Mouse (Mus musculus): ENCODE measurements around the gene Eno1. TPM values are rescaled to one million over a fixed set of nuclear protein-coding genes. Genes with fewer than 3 reads are reported as not detected.
A peak's percentile ranks its signal among the peaks of the same experiment; 100 is the strongest.
"Not testable (repeated sequence)": the region's sequence is repeated elsewhere in the genome, so short reads cannot be mapped to it uniquely, and the experiment has no call there.

The Eno1 gene
- total RNA-seq, 2 experiments from 2014 or later = 415 to 417 TPM

- DNase-seq = peak in 1 of 2 experiments; percentile 59
Observed at GRCm38 (mm10) chr4:150250549-150251422, 14.3 kb downstream of the Eno1 start.

DNA sequence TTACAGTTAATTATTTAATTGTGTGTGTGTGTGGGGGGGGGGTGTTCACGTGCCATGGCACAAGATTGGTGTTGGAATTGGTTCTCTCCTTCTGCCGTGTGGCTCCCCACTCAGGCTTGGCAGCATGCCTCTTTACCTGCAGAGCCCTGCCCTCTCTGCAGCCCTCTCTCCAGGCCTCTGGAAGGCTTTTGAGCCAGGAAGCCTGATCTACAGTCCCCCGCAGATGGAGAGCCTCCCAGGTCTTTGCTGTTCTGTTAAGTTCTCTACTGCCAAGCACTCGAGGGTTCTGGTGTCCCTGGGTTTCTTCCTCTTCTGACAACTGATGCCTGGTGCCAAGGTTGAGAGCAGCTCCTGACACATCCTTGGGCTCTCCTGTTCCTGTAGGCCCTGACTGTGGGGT is 17.9 kb downstream of the Eno1 start:
- DNase-seq = no peak

GRCm38 (mm10) chr4:150255181-150255580 is 18.7 kb downstream of the Eno1 start:
- DNase-seq = no peak

GRCm38 (mm10) chr4:150257252-150258204 is 21.0 kb downstream of the Eno1 start:
- DNase-seq = peak; percentile 70 to 74

GRCm38 (mm10) chr4:150258388-150258787 is 21.9 kb downstream of the Eno1 start:
- DNase-seq = peak in 1 of 2 experiments; percentile 45

- no peak for DNase-seq
Observed at GRCm38 (mm10) chr4:150259577-150259976, 23.1 kb downstream of the Eno1 start.

DNA sequence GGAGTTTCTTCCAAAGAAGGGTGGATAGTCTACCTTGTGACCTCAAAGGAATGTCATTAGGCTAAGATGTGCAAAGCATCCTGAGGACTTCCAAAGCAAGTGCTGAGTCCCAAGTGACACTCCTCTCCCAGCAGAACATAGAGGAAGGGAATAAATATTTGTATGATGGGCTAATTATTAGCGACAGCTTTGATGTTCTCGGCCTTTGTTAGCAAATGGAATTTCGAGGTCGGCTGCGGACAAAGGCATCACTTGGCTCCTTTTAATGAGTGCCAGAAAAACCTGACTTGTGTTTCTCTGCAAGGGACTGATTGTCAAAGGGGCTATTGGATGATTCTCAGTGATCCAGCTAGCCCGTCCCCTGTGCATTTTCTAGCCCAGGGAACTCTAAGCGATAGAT is 23.6 kb downstream of the Eno1 start:
- no peak for DNase-seq

GRCm38 (mm10) chr4:150260745-150261144 is 24.2 kb downstream of the Eno1 start:
- DNase-seq = no peak

- no peak for DNase-seq
Observed at GRCm38 (mm10) chr4:150262301-150262700, 25.8 kb downstream of the Eno1 start.

DNA sequence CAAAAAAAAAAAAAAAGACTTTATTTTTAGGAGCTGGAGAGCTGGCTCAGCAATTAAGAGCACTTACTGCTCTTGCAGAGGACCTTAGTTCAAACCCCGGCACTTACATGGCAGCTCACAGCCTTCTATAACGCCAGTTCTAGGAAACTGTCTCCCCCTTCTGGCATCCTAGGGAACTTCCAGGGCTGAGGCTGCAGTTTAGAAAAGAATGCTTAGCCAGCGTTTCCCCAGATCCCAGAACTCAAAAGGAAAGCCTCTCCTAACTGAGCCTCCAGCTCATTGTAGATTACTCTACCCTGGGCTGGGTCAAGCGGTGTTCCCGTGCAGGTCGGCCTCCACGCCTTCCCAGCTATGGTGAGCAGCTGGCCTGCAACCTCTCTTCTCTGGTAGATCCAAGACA is 28.4 kb downstream of the Eno1 start:
- DNase-seq = no peak

DNA sequence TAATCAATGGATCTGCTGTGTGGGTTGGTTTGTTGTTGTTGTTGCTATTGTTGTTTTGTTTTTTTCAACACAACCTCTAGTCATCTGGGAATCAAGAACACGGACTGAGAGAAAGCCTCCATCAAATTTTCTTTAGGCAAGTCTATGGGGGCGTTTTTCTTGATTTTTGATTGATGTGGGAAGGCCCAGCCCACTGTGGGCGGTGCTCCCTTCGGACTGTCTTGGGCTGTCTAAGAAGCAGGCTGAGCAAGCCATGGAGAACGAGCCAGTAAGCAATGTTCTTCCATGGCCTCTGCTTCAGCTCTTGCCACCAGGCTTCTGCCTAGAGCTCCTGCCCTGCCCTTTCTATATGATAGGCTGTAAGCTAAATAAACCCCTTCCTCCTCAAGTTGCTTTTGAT is 28.9 kb downstream of the Eno1 start:
- DNase-seq = no peak

GRCm38 (mm10) chr4:150266655-150267223 is 30.2 kb downstream of the Eno1 start:
- DNase-seq = no peak

DNA sequence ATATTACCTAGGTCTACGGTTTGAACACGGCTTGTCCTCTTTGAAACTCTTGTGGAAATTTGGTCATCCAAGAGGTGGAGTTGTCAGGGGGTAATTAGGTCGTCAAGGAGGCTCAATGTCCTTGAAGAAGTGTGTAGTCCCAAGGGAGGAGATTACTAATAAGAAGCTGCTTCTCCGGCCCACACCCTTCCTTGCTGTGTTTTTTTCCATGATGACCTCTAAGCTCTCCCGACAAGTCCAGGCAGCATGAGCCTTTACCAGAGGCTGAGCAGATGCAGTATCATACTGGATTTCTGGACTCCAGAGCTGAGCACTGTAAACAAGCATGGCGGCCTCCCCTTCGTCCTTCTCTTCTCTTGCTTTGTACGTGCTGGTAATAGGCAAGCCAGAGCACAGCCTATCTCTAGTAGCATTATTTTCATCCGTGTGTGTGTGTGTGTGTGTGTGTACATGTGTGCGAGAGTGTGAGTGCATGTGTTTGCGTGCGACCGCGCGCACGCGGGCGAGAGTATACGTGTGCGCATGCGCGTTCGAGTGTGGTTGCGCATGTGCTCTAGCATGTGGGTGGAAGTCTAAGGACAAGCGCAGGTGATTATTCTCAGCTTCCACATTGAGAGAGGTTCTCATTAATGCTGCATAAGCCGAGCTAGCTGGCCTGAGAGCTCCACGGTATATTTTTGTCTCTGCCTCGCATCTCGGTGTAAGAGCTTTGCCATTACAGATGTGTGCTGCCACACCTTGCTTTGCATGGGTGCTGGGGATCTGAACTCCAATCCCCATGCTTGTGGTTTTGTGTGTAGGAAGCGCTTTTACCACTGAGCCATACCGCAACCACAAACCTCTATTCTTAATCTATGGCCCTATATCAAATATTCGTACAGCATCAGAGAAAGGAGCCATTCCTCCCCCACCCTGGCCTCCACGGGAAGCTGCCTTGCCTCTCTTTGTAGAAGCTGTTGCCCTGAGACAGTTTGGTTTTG is 32.4 kb downstream of the Eno1 start:
- DNase-seq = no peak

- no peak for DNase-seq
Observed at GRCm38 (mm10) chr4:150269679-150270078, 33.2 kb downstream of the Eno1 start.

GRCm38 (mm10) chr4:150270718-150271117 is 34.2 kb downstream of the Eno1 start:
- not testable (repeated sequence) for DNase-seq

- DNase-seq = peak; percentile 36 to 50
Observed at GRCm38 (mm10) chr4:150272725-150273124, 36.2 kb downstream of the Eno1 start.

DNA sequence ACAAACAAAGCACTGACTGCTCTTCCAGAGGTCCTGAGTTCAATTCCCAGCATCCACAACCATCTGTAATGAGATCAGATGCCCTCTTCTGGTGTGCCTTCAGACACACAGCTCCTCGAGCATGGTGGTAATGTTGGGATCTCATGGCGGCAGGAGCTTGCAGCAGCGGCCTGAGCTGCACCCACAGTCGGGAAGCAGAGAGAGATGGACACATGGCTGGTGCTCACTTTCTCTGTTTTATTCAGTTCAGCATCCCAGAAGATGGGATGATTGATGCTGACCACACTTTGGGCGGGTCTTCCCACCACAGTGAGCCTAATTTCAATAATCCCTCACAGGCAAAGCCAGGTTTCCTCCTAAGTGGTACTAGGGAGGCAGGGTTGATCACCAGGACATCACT is 39.0 kb downstream of the Eno1 start:
- no peak for DNase-seq

DNA sequence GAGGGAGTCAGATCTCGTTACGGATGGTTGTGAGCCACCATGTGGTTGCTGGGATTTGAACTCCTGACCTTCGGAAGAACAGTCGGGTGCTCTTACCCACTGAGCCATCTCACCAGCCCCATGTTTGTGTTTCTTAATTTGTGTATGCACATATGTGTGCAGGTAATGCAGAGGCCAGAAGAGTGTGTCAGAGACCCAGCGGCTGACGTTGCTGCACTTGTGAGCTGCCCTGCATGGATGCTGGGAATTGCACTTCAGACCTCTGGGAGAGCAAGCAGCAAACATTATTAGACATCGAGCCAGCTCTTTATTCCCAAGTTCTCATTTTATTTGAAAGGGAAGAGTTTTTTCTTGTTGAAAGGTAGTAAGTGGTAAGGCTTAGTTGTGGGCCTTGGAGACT is 42.8 kb downstream of the Eno1 start:
- DNase-seq = not testable (repeated sequence)

DNA sequence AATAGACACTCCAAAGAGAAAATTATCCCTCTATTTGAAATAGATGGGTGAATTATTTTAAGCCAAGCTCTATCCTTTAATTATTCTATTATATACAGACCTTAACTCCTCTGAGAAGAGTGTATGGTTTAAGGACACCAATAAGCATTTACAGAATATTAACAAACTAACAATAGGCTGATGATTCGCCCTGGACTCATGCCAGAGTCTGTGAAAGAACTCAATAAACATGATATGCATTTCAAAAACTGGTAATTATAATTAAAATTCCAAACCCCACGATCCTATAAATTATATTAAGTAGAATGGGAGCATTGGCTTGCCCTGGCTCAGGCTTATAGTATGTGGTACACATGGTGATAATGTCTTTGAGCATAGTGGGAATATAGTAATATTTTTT is 43.5 kb downstream of the Eno1 start:
- no peak for DNase-seq

- no peak for DNase-seq
Observed at GRCm38 (mm10) chr4:150280459-150280858, 43.9 kb downstream of the Eno1 start.

DNA sequence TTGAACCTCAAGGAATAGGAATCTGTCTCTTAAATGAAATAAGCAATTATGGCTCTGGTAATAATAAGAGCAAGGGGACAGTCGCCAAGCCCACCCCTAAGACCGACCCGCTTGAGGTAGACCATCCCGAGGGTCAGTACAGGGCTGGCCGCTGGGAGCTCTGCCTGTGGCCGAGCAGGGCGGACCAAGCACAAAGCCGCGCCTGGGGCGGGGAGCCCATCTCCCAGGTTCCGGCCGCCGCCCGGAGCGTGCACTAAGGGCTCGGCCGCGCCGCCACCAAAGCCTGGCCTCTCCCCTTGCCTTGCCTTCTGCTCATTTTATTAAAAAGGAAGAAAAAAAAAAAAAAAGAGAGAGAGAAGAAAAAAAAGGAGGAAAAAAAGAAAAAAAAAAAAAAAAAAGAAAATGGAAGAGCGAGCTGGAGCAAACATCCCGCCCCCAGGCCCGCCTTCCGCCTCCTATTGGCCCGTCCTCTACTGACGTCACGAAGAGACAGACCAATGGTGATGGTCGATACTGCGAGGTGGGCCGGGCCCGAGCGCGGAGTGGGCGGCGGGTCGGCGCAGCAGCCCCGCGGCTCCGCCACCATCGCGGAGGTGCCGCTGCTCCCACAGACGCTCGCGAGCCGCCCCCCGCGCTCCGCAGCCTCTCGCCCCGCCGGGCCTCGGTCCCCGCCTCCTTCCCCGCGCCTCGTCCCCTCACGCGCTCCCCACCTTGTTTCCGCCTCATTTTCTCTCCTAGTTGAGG is 44.7 kb downstream of the Eno1 start, which contains the start of gene Rere:
Rere (plus strand) TSS at position 629 of the 744 bp plus-strand sequence.
- peak; percentile 97 to 99 for DNase-seq

Measured in layer of hippocampus, postnatal 36 days (tissue).